Mouse (Mus musculus): ENCODE measurements around the gene Fam19a1.

DNA sequence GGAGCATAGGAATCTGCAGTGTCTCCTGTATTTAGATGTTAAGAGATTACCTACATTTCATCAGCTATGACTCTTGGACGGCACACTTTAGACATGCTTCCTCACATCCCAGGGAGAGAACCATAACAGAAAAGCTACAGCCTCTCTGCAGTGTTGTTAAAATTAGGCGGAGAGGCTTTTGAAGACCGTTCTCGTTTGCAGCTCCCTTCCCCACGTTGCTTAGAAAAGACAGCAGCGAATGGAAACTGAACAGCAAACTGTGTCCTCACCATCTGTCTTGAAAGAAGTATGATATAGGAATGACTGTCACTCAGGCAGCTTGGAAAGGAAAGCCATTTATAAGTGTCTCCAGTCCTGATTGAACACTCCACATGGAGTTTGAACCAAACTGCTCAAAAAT is 23.0 kb upstream of the Fam19a1 start:
- TF ChIP-seq CTCF (IDR thresholded peaks at IDR 0.05; ENCODE audit: control insufficient read depth, insufficient read depth, insufficient replicate concordance, low read depth, low read length) (no peak), POLR2A (IDR thresholded peaks at IDR 0.05; ENCODE audit: control insufficient read depth, low read depth, low read length) (no peak)

Measured in testis, adult 2 months (tissue).